Mouse (Mus musculus) c-Kit-positive CD71-positive TER-119-positive erythroid progenitor cells, embryonic 14.5 days (primary cell): ENCODE measurements around the gene Atg7.
A peak's percentile ranks its signal among the peaks of the same experiment; 100 is the strongest.
"Not testable (repeated sequence)": the region's sequence is repeated elsewhere in the genome, so short reads cannot be mapped to it uniquely, and the experiment has no call there.

Experiments
- DNase-seq: peaks from one replicate; pipeline ENCODE4 v3.0.0-alpha.2; 2013; ENCODE audit warnings: low spot score

Gene Atg7

GRCm38 (mm10) chr6:114883261-114883740, 240.4 kb downstream of the Atg7 start:
- no peak for DNase-seq

GRCm38 (mm10) chr6:114885129-114885528, 242.2 kb downstream of the Atg7 start:
- DNase-seq: no peak

- no peak for DNase-seq
These were observed 243.1 kb downstream of the Atg7 start for GRCm38 (mm10) chr6:114886012-114886411.

- DNase-seq: no peak
These were observed 243.8 kb downstream of the Atg7 start for GRCm38 (mm10) chr6:114886504-114887361.

- DNase-seq: no peak
These were observed 246.0 kb downstream of the Atg7 start for GRCm38 (mm10) chr6:114888922-114889321.

GRCm38 (mm10) chr6:114889971-114890370, 247.1 kb downstream of the Atg7 start:
- DNase-seq: not testable (repeated sequence)

- DNase-seq: no peak
These were observed 247.7 kb downstream of the Atg7 start for GRCm38 (mm10) chr6:114890411-114891115.

- no peak for DNase-seq
These were observed 248.4 kb downstream of the Atg7 start for GRCm38 (mm10) chr6:114891272-114891671.

- DNase-seq: no peak
These were observed 248.9 kb downstream of the Atg7 start for GRCm38 (mm10) chr6:114891771-114892170.

- DNase-seq: no peak
These were observed 249.5 kb downstream of the Atg7 start for GRCm38 (mm10) chr6:114892363-114892762.

GRCm38 (mm10) chr6:114893427-114894209, 250.7 kb downstream of the Atg7 start:
- no peak for DNase-seq

- DNase-seq: no peak
These were observed 251.7 kb downstream of the Atg7 start for GRCm38 (mm10) chr6:114894548-114895106.

GRCm38 (mm10) chr6:114895191-114895590, 252.3 kb downstream of the Atg7 start:
- DNase-seq: no peak

GRCm38 (mm10) chr6:114896281-114896680, 253.4 kb downstream of the Atg7 start:
- DNase-seq: no peak

- no peak for DNase-seq
These were observed 256.1 kb downstream of the Atg7 start for GRCm38 (mm10) chr6:114898949-114899348.

GRCm38 (mm10) chr6:114899652-114900051, 256.8 kb downstream of the Atg7 start:
- no peak for DNase-seq

- DNase-seq: no peak
These were observed 257.3 kb downstream of the Atg7 start for GRCm38 (mm10) chr6:114900194-114900593.

GRCm38 (mm10) chr6:114901321-114901824, 258.5 kb downstream of the Atg7 start:
- DNase-seq: peak; percentile 70

GRCm38 (mm10) chr6:114901921-114902320, 259.0 kb downstream of the Atg7 start:
- DNase-seq: no peak

- DNase-seq: no peak
These were observed 261.3 kb downstream of the Atg7 start for GRCm38 (mm10) chr6:114904233-114904632.

- no peak for DNase-seq
These were observed 261.9 kb downstream of the Atg7 start for GRCm38 (mm10) chr6:114904818-114905217.
